Mouse (Mus musculus): ENCODE data around the gene P3h2. TPM values are rescaled to one million over a fixed set of nuclear protein-coding genes. Genes with fewer than 3 reads are reported as not detected.

Gene P3h2
- total and polyA plus RNA-seq, 2 experiments from 2014 or later, result 0.83 to 1.4 TPM

- Histone ChIP-seq H3K4me1 (ENCODE audit: insufficient read depth, low read length) (no peaks in the 10 kb centered on the region), H3K27ac (no peak overlapping the region), H3K27me3 (ENCODE audit: insufficient read depth, low read length) (no peaks in the 10 kb centered on the region), H3K4me3 (ENCODE audit: low read length) (no peak overlapping the region), H3K4me2 (ENCODE audit: low read depth, low read length) (no peak overlapping the region), H3K36me3 (ENCODE audit: insufficient read depth, low read length) (no peaks in the 10 kb centered on the region), H3K9ac (replicated peaks; ENCODE audit: low read length) (no peak overlapping the region), H3K9me3 (ENCODE audit: low read length) (no peaks in the 10 kb centered on the region)
- DNase-seq (ENCODE audit: low spot score), result no peak
- ATAC-seq, result no peak
- no peak for TF ChIP-seq CTCF (IDR thresholded peaks at IDR 0.05; ENCODE audit: low read depth)
- 91% methylated on average over 2 of the region's 2 CpGs for WGBS
Observed at GRCm38 (mm10) chr16:25977210-25977609, 128.4 kb downstream of the P3h2 start.

- ATAC-seq (no peak), DNase-seq (ENCODE audit: low spot score) (no peak)
- WGBS, result 85% methylated on average over 7 of the region's 7 CpGs
- Histone ChIP-seq H3K4me1 (ENCODE audit: insufficient read depth, low read length) (no peaks in the 10 kb centered on the region), H3K4me3 (ENCODE audit: low read length) (no peak overlapping the region), H3K36me3 (ENCODE audit: insufficient read depth, low read length) (no peaks in the 10 kb centered on the region), H3K4me2 (ENCODE audit: low read depth, low read length) (no peak overlapping the region), H3K9ac (replicated peaks; ENCODE audit: low read length) (no peak overlapping the region), H3K9me3 (ENCODE audit: low read length) (no peaks in the 10 kb centered on the region), H3K27ac (no peak overlapping the region), H3K27me3 (ENCODE audit: insufficient read depth, low read length) (no peaks in the 10 kb centered on the region)
- TF ChIP-seq CTCF (IDR thresholded peaks at IDR 0.05; ENCODE audit: low read depth), result no peak
Observed at GRCm38 (mm10) chr16:25971285-25971684, 134.3 kb downstream of the P3h2 start.

- ATAC-seq (no peak), DNase-seq (ENCODE audit: low spot score) (no peak)
- H3K9ac ChIP-seq (replicated peaks; ENCODE audit: low read length), result no peak overlapping the region
- H3K27me3 ChIP-seq (ENCODE audit: insufficient read depth, low read length), result no peaks in the 10 kb centered on the region
- 90% methylated on average over 5 of the region's 5 CpGs for WGBS
- H3K4me2 ChIP-seq (ENCODE audit: low read depth, low read length), result no peak overlapping the region
- H3K36me3 ChIP-seq (ENCODE audit: insufficient read depth, low read length), result no peaks in the 10 kb centered on the region
- no peak overlapping the region for H3K27ac ChIP-seq
- no peaks in the 10 kb centered on the region for H3K9me3 ChIP-seq (ENCODE audit: low read length)
- TF ChIP-seq CTCF (IDR thresholded peaks at IDR 0.05; ENCODE audit: low read depth), result no peak
- H3K4me3 ChIP-seq (ENCODE audit: low read length), result no peak overlapping the region
- H3K4me1 ChIP-seq (ENCODE audit: insufficient read depth, low read length), result no peaks in the 10 kb centered on the region
Observed at GRCm38 (mm10) chr16:25970720-25971119, 134.9 kb downstream of the P3h2 start.

- Histone ChIP-seq H3K4me1 (ENCODE audit: insufficient read depth, low read length) (no peaks in the 10 kb centered on the region), H3K4me3 (ENCODE audit: low read length) (no peak overlapping the region), H3K4me2 (ENCODE audit: low read depth, low read length) (no peak overlapping the region), H3K9me3 (ENCODE audit: low read length) (no peaks in the 10 kb centered on the region), H3K36me3 (ENCODE audit: insufficient read depth, low read length) (no peaks in the 10 kb centered on the region), H3K9ac (replicated peaks; ENCODE audit: low read length) (no peak overlapping the region), H3K27me3 (ENCODE audit: insufficient read depth, low read length) (no peaks in the 10 kb centered on the region), H3K27ac (no peak overlapping the region)
- no peak for TF ChIP-seq CTCF (IDR thresholded peaks at IDR 0.05; ENCODE audit: low read depth)
- 95% methylated on average over 6 of the region's 6 CpGs for WGBS
- ATAC-seq (no peak), DNase-seq (ENCODE audit: low spot score) (no peak)
Observed at GRCm38 (mm10) chr16:25970193-25970592, 135.4 kb downstream of the P3h2 start.

GRCm38 (mm10) chr16:25967297-25967696 lies 138.3 kb downstream of the P3h2 start:
- Histone ChIP-seq H3K36me3 (ENCODE audit: insufficient read depth, low read length) (no peaks in the 10 kb centered on the region), H3K9me3 (ENCODE audit: low read length) (no peaks in the 10 kb centered on the region), H3K4me3 (ENCODE audit: low read length) (no peak overlapping the region), H3K4me2 (ENCODE audit: low read depth, low read length) (no peak overlapping the region), H3K4me1 (ENCODE audit: insufficient read depth, low read length) (no peaks in the 10 kb centered on the region), H3K27ac (no peak overlapping the region), H3K9ac (replicated peaks; ENCODE audit: low read length) (no peak overlapping the region), H3K27me3 (ENCODE audit: insufficient read depth, low read length) (no peaks in the 10 kb centered on the region)
- peak; percentile 94 for TF ChIP-seq CTCF (IDR thresholded peaks at IDR 0.05; ENCODE audit: low read depth)
- 17% methylated on average over 3 of the region's 3 CpGs for WGBS
- DNase-seq (ENCODE audit: low spot score) (peak; percentile 84), ATAC-seq (0 out of 2 replicates have a peak, but pooled peaks have one; percentile 32)

- Histone ChIP-seq H3K27ac (no peak overlapping the region), H3K4me1 (ENCODE audit: insufficient read depth, low read length) (no peaks in the 10 kb centered on the region), H3K4me2 (ENCODE audit: low read depth, low read length) (no peak overlapping the region), H3K27me3 (ENCODE audit: insufficient read depth, low read length) (no peaks in the 10 kb centered on the region), H3K4me3 (ENCODE audit: low read length) (no peak overlapping the region), H3K9ac (replicated peaks; ENCODE audit: low read length) (no peak overlapping the region), H3K9me3 (ENCODE audit: low read length) (no peaks in the 10 kb centered on the region), H3K36me3 (ENCODE audit: insufficient read depth, low read length) (no peaks in the 10 kb centered on the region)
- TF ChIP-seq CTCF (IDR thresholded peaks at IDR 0.05; ENCODE audit: low read depth), result peak; percentile 91
- WGBS, result 22% methylated on average over 3 of the region's 3 CpGs
- ATAC-seq (no peak), DNase-seq (ENCODE audit: low spot score) (peak; percentile 86)
Observed at GRCm38 (mm10) chr16:25963856-25964255, 141.7 kb downstream of the P3h2 start.

GRCm38 (mm10) chr16:25960345-25960744 lies 145.2 kb downstream of the P3h2 start:
- Histone ChIP-seq H3K27ac (no peak overlapping the region), H3K27me3 (ENCODE audit: insufficient read depth, low read length) (no peaks in the 10 kb centered on the region), H3K4me1 (ENCODE audit: insufficient read depth, low read length) (no peaks in the 10 kb centered on the region), H3K4me3 (ENCODE audit: low read length) (no peak overlapping the region), H3K36me3 (ENCODE audit: insufficient read depth, low read length) (no peaks in the 10 kb centered on the region), H3K4me2 (ENCODE audit: low read depth, low read length) (no peak overlapping the region), H3K9me3 (ENCODE audit: low read length) (no peaks in the 10 kb centered on the region), H3K9ac (replicated peaks; ENCODE audit: low read length) (no peak overlapping the region)
- DNase-seq (ENCODE audit: low spot score) (peak; percentile 53), ATAC-seq (peak; percentile 62)
- TF ChIP-seq CTCF (IDR thresholded peaks at IDR 0.05; ENCODE audit: low read depth), result no peak
- WGBS, result 62% methylated on average over 7 of the region's 7 CpGs

All from hindbrain, postnatal 0 days (tissue).